Mouse (Mus musculus) neural tube, embryonic 15.5 days (tissue): ENCODE data around the gene Hdac5. TPM values are rescaled to one million over a fixed set of nuclear protein-coding genes. Genes with fewer than 3 reads are reported as not detected.

Experiments
- ATAC-seq: fragments of 200-750 bp; cut with Nextera tagmentation; 2 replicates; pipeline ENCODE4 v1.8.0; 2017; ENCODE audit warnings: mild to moderate bottlenecking, moderate TSS enrichment, moderate library complexity; ENCODE audit not compliant: low FRiP score
- H3K27ac ChIP-seq: fragments of 300-500 bp; sonication (generic); replicated peaks from 2 replicates; pipeline ENCODE4 v1.5.1; 2015; ENCODE audit warnings: mild to moderate bottlenecking, inconsistent platforms
- H3K27me3 ChIP-seq: fragments of 300-500 bp; sonication (generic); replicated peaks from 2 replicates; pipeline ENCODE4 v1.6.1; 2015; ENCODE audit warnings: inconsistent platforms
- H3K36me3 ChIP-seq: fragments of 300-500 bp; sonication (generic); 2 replicates; pipeline ENCODE4 v1.6.1; 2015; ENCODE audit warnings: inconsistent platforms
- H3K4me1 ChIP-seq: fragments of 300-500 bp; sonication (generic); 2 replicates; pipeline ENCODE4 v1.6.1; 2015; ENCODE audit warnings: inconsistent platforms
- H3K4me2 ChIP-seq: fragments of 300-500 bp; sonication (generic); 2 replicates; pipeline ENCODE4 v1.6.1; 2015; ENCODE audit warnings: inconsistent platforms, mild to moderate bottlenecking, moderate library complexity
- H3K4me3 ChIP-seq: fragments of 300-500 bp; sonication (generic); replicated peaks from 2 replicates; pipeline ENCODE4 v1.5.1; 2015; ENCODE audit warnings: mild to moderate bottlenecking, inconsistent platforms
- H3K9ac ChIP-seq: fragments of 300-500 bp; sonication (generic); replicated peaks from 2 replicates; pipeline ENCODE4 v1.6.1; 2015; ENCODE audit warnings: mild to moderate bottlenecking, inconsistent platforms
- H3K9me3 ChIP-seq: fragments of 300-500 bp; sonication (generic); replicated peaks from 2 replicates; pipeline ENCODE4 v1.6.1; 2016; ENCODE audit warnings: inconsistent platforms
- WGBS: fragments of 180-500 bp; shearing (Covaris S2); methylation state at CpG from one replicate; pipeline ENCODE4 v1.1.7; 2015; ENCODE audit warnings: mixed read lengths; 5-methylcytosine and 5-hydroxymethylcytosine counted together
- polyA plus RNA-seq: library from polyadenylated mRNA; unstranded; fragments of >200 nt; fragmentation: Nextera tagmentation; extraction: Ambion mirVana; gene quantifications from 2 replicates; pipeline ENCODE4 v1.2.1, GENCODE M21; 2015

Hdac5 gene
- polyA plus RNA-seq, 1 experiment from 2014 or later = 77.4 TPM

- Histone ChIP-seq H3K27ac (peak overlapping the region; percentile 96), H3K9me3 (no peaks in the 10 kb centered on the region), H3K4me2 (peak overlapping the region; percentile 62), H3K27me3 (no peaks in the 10 kb centered on the region), H3K9ac (peak overlapping the region; percentile 87), H3K4me1 (peaks cover 52% of the 10 kb centered on the region), H3K4me3 (peak overlapping the region; percentile 82), H3K36me3 (no peaks in the 10 kb centered on the region)
- ATAC-seq = peak; percentile 25; the same call in 1 of the 2 replicates
- WGBS = under 1% methylated on average over 40 of the region's 47 CpGs
Observed at GRCm38 (mm10) chr11:102229331-102229953, 524 bp downstream of the Hdac5 start.

DNA sequence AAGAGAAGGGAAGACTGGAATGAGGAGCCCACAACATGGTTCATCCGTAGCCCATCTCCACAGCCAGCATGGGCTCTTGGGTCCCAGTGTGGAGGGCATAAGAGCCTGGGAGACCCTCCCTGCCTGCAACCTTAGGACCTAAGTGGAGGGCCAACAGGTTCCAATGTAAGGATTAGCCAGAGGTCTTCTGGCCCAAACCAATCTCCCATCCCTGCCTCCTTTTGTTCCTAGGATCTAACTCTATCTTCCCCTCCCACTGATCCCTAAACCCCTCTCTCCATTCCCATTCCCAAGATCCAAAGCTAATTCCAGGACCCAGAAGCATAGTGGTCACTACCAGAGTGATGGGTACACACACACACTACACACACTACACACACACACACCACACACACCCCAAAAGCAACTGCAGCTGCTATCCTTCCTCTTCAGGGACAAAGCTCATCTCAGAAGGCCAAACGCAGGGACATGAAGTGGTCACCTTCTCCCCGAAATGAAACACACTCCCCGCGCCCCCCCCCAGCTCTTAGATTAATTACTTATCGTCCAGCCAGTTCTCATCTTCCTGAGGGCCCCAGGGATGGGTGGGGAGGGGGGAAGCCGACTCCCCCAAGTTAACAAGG lies 1.2 kb downstream of the Hdac5 start:
- Histone ChIP-seq H3K9ac (peak overlapping the region; percentile 87), H3K4me3 (peak overlapping the region; percentile 82)

DNA sequence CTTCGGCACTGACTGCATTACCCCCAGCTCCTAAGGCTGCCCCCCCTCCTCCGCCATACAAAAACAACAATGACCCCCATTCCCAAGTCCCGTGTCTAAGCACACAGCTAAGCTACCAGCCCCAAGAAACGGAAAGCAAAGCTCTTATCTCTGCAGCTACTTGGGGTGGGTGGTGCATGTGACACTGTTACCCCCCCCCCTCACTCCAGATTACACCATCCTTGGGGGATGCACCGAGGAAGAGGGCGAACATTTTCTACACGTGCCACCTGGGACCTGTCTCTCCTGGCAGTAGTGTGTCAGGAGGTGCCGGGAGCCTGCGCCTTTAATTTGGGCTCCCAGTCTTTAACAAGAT lies 1.8 kb downstream of the Hdac5 start:
- H3K27ac ChIP-seq = peak overlapping the region; percentile 96
- H3K36me3 ChIP-seq = no peaks in the 10 kb centered on the region
- H3K9me3 ChIP-seq = no peaks in the 10 kb centered on the region
- peak overlapping the region; percentile 82 for H3K4me3 ChIP-seq
- peak overlapping the region; percentile 62 for H3K4me2 ChIP-seq
- H3K27me3 ChIP-seq = no peaks in the 10 kb centered on the region
- ATAC-seq = no peak
- WGBS = 11% methylated on average over 9 of the region's 9 CpGs
- peak overlapping the region; percentile 87 for H3K9ac ChIP-seq
- peaks cover 65% of the 10 kb centered on the region for H3K4me1 ChIP-seq

More for the DNA sequence above, 1.2 kb downstream of the Hdac5 start:
- Histone ChIP-seq H3K9me3 (no peaks in the 10 kb centered on the region), H3K27ac (peak overlapping the region; percentile 96), H3K4me1 (peaks cover 59% of the 10 kb centered on the region), H3K27me3 (no peaks in the 10 kb centered on the region), H3K36me3 (no peaks in the 10 kb centered on the region), H3K4me2 (peak overlapping the region; percentile 62)
- no peak for ATAC-seq
- WGBS = 10% methylated on average over 7 of the region's 7 CpGs

- no peaks in the 10 kb centered on the region for H3K36me3 ChIP-seq
- 7% methylated on average over 12 of the region's 12 CpGs for WGBS
- peak overlapping the region; percentile 62 for H3K4me2 ChIP-seq
- H3K9me3 ChIP-seq = no peaks in the 10 kb centered on the region
- H3K27me3 ChIP-seq = no peaks in the 10 kb centered on the region
- peak overlapping the region; percentile 87 for H3K9ac ChIP-seq
- H3K4me1 ChIP-seq = peaks cover 71% of the 10 kb centered on the region
- ATAC-seq = no peak
- H3K27ac ChIP-seq = peak overlapping the region; percentile 96
- H3K4me3 ChIP-seq = peak overlapping the region; percentile 82
Observed at GRCm38 (mm10) chr11:102227270-102228190, 2.4 kb downstream of the Hdac5 start.

- H3K9me3 ChIP-seq = no peaks in the 10 kb centered on the region
- H3K36me3 ChIP-seq = peaks cover 7% of the 10 kb centered on the region; the same call in 1 of the 2 replicates
- no peak overlapping the region for H3K27ac ChIP-seq
- no peak for ATAC-seq
- H3K4me2 ChIP-seq = peak overlapping the region; percentile 62
- WGBS = 67% methylated on average over 12 of the region's 12 CpGs
- H3K27me3 ChIP-seq = no peaks in the 10 kb centered on the region
- no peak overlapping the region for H3K9ac ChIP-seq
- no peak overlapping the region; the same call in 1 of the 2 replicates for H3K4me3 ChIP-seq
- H3K4me1 ChIP-seq = peaks cover 80% of the 10 kb centered on the region
Observed at GRCm38 (mm10) chr11:102226067-102226978, 3.6 kb downstream of the Hdac5 start.

- peak overlapping the region; percentile 47 for H3K4me2 ChIP-seq
- no peaks in the 10 kb centered on the region for H3K27me3 ChIP-seq
- H3K27ac ChIP-seq = no peak overlapping the region
- H3K9ac ChIP-seq = 0 out of 2 replicates have a peak overlapping the region, but pooled peaks have one; percentile 23
- H3K4me1 ChIP-seq = peaks cover 79% of the 10 kb centered on the region
- no peaks in the 10 kb centered on the region for H3K9me3 ChIP-seq
- no peak overlapping the region for H3K4me3 ChIP-seq
- WGBS = 66% methylated on average over 5 of the region's 5 CpGs
- H3K36me3 ChIP-seq = peaks cover 7% of the 10 kb centered on the region; the same call in 1 of the 2 replicates
- ATAC-seq = no peak
Observed at GRCm38 (mm10) chr11:102225221-102225620, 4.7 kb downstream of the Hdac5 start.

DNA sequence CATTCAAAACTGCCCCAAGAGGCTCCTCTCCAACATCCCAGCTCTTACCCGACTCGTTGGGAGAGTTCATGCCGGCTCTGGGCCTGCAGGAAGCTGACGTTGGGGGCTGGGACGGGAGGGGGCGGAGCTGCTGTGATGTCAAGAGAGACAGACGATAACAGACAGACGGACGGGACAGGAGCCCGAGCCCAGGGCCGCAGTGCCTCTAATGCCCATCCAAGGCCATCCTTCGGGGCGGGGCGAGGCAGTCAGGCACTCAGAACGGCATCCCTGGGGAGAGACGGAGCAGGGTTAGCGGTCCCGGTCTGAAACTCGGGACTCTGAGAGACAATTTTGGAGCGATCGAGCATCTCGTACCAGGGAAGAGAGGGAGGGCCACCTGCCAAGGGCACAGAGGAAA lies 5.3 kb downstream of the Hdac5 start:
- Histone ChIP-seq H3K27me3 (no peaks in the 10 kb centered on the region), H3K27ac (no peak overlapping the region), H3K9me3 (no peaks in the 10 kb centered on the region), H3K4me3 (0 out of 2 replicates have a peak overlapping the region, but pooled peaks have one; percentile 13), H3K4me1 (peaks cover 84% of the 10 kb centered on the region), H3K4me2 (peak overlapping the region; percentile 47), H3K9ac (0 out of 2 replicates have a peak overlapping the region, but pooled peaks have one; percentile 23), H3K36me3 (peaks cover 7% of the 10 kb centered on the region; the same call in 1 of the 2 replicates)
- WGBS = 7% methylated on average over 22 of the region's 22 CpGs
- ATAC-seq = no peak

GRCm38 (mm10) chr11:102223166-102223565 lies 6.8 kb downstream of the Hdac5 start:
- Histone ChIP-seq H3K4me1 (peaks cover 87% of the 10 kb centered on the region), H3K9ac (no peak overlapping the region), H3K9me3 (no peaks in the 10 kb centered on the region), H3K4me2 (no peak overlapping the region), H3K4me3 (no peak overlapping the region), H3K36me3 (peaks cover 7% of the 10 kb centered on the region; the same call in 1 of the 2 replicates), H3K27me3 (no peaks in the 10 kb centered on the region), H3K27ac (no peak overlapping the region)
- 41% methylated on average over 6 of the region's 6 CpGs for WGBS
- no peak for ATAC-seq

DNA sequence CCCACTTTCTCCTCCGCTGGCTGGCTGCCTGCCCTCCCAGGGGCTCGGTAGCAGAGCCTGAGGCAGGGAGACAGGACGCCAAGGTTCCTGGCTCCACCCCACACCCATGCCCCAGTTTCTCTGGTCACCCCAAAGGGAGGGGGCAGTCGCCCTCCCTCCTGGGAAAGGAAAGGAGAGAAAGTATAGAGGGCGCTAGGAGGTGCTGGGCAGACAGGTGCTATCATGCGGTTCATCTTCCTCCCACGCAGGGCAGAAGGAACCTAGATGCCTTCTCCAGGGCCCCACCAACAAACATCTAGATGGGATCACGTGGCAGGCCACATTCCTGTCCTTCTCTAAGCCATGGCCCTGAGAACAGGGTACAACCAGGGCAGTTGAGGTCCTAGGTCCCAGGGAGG lies 8.0 kb downstream of the Hdac5 start:
- Histone ChIP-seq H3K4me3 (no peak overlapping the region), H3K36me3 (peaks cover 11% of the 10 kb centered on the region; the same call in 1 of the 2 replicates), H3K27me3 (no peaks in the 10 kb centered on the region), H3K4me2 (no peak overlapping the region), H3K9me3 (no peaks in the 10 kb centered on the region), H3K27ac (no peak overlapping the region), H3K9ac (no peak overlapping the region), H3K4me1 (peaks cover 87% of the 10 kb centered on the region)
- no peak for ATAC-seq
- 75% methylated on average over 8 of the region's 8 CpGs for WGBS

DNA sequence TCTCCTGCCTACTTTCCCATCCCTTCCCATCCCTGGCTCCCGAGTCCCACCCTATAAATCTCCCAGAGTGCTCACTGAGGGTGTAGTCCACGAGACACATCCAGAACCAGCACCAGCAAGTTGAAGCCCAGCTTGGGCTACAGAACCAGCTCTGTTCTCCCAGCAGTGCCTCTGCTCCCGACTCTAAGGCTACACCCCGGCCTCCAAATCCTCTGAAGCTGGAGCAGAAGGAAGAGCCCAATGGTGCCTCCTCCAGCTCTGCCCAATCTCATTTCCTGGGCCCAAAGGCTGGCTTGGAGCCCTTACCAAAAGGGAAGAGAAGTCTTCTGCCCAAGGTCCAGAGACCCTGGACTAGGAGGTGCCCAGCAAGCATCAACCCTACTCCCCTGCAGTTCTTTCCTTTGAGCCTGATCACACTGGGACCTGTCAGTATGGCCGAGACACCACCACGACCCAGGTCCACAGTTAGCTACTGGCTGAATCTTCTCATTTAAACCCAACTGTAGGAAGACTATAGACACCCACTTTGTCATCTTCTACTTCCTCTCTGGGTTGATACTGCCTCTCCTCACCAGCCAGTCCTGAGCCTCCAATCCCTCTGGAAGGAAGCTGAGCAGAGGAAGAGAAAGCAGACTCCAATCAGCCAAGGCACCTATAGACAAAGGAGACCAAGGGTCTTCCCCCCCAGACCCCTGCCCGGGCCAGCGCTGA lies 8.6 kb downstream of the Hdac5 start:
- ATAC-seq = no peak
- Histone ChIP-seq H3K27me3 (no peaks in the 10 kb centered on the region), H3K4me2 (no peak overlapping the region), H3K4me3 (no peak overlapping the region), H3K9me3 (no peaks in the 10 kb centered on the region), H3K4me1 (peaks cover 87% of the 10 kb centered on the region), H3K9ac (no peak overlapping the region), H3K36me3 (peaks cover 13% of the 10 kb centered on the region; the same call in 1 of the 2 replicates), H3K27ac (no peak overlapping the region)
- 87% methylated on average over 8 of the region's 8 CpGs for WGBS
